Mouse (Mus musculus) liver, embryonic 12.5 days (tissue): ENCODE measurements around the gene Gm10518. TPM values are rescaled to one million over a fixed set of nuclear protein-coding genes. Genes with fewer than 3 reads are reported as not detected.

ENCODE experiments used
- polyA plus RNA-seq: library from polyadenylated mRNA; unstranded; fragments of >200 nt; fragmentation: Nextera tagmentation; extraction: Ambion mirVana; gene quantifications from 2 replicates; pipeline ENCODE4 v1.2.1, GENCODE M21; 2016

The Gm10518 gene
- polyA plus RNA-seq, 1 experiment from 2014 or later: 0.61 TPM

Other genes with a start within 250 kb of the Gm10518 start
- gene Sccpdh, start 135.2 kb upstream of the Gm10518 start, polyA plus RNA-seq: 14.5 and 14.8 TPM in 2 replicates
- gene Kif28, start 58.1 kb upstream of the Gm10518 start, polyA plus RNA-seq: not detected in 2 replicates
- gene Ahctf1, start 304 bp downstream of the Gm10518 start, polyA plus RNA-seq: 35.4 and 35.8 TPM in 2 replicates
- gene Cdc42bpa, start 157.1 kb downstream of the Gm10518 start, polyA plus RNA-seq: 13.5 and 13.8 TPM in 2 replicates